Mouse (Mus musculus): ENCODE results near the gene Car11.

GRCm38 (mm10) chr7:45739820-45740219 lies 40.2 kb downstream of the Car11 start:
- TF ChIP-seq CTCF (IDR thresholded peaks at IDR 0.05; ENCODE audit: low read depth) (no peak), EP300 (IDR thresholded peaks at IDR 0.05; ENCODE audit: low read depth) (no peak)

Data from heart, postnatal 0 days (tissue).